Mouse (Mus musculus): ENCODE data around the gene Ptprt.

DNA sequence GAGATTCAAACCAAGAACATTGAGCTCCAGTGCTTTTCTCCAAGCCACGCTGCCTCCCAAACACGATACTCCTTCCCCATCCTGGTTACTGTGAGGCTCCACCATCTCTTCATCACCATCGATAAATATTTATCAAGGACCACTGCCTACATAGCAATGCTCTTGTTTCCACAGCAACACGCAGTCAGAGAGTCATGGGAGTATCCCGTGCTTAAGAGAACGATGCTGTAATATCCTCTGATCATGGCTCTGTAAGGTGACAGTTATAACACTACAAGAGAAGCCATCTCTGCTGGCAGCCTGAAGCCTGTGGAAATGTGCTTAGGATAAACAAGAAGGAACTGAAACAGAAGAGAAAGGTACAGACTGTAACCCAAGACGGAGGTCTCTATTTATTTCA, 3.4 kb downstream of the Ptprt start:
- TF ChIP-seq POLR2A (IDR thresholded peaks at IDR 0.05; ENCODE audit: low read depth, low read length) (no peak), CTCF (IDR thresholded peaks at IDR 0.05; ENCODE audit: extremely low read depth, insufficient read length, insufficient replicate concordance, low read depth, low read length) (no peak)
